Mouse (Mus musculus) intestine, postnatal 0 days (tissue): ENCODE measurements at regions not wholly inside any gene's neighbourhood (a gene's known extent, or its start where the extent isn't known, plus 50 kb on each side); places are given as distances from the start of the nearest gene placed in this dataset.

Experiments
- ATAC-seq: fragments of 200-750 bp; cut with Nextera tagmentation; 2 replicates; pipeline ENCODE4 v1.8.0; 2017; ENCODE audit warnings: mild to moderate bottlenecking, moderate TSS enrichment, moderate library complexity
- H3K27ac ChIP-seq: fragments of 300-500 bp; sonication (generic); 2 replicates; pipeline ENCODE4 v1.5.1; 2014; ENCODE audit warnings: mild to moderate bottlenecking, low read depth, low read length, moderate library complexity
- H3K27me3 ChIP-seq: fragments of 300-500 bp; sonication (generic); replicated peaks from 2 replicates; pipeline ENCODE4 v1.6.1; 2014; ENCODE audit warnings: low read length, mixed read lengths; ENCODE audit not compliant: control insufficient read depth, insufficient read depth
- H3K36me3 ChIP-seq: fragments of 300-500 bp; sonication (generic); 2 replicates; pipeline ENCODE4 v1.6.1; 2014; ENCODE audit warnings: mild to moderate bottlenecking, moderate library complexity; ENCODE audit not compliant: control insufficient read depth, insufficient read depth
- H3K4me1 ChIP-seq: fragments of 300-500 bp; sonication (generic); replicated peaks from 2 replicates; pipeline ENCODE4 v1.6.1; 2014; ENCODE audit warnings: antibody characterized with exemption, low read length, mixed read lengths; ENCODE audit not compliant: control insufficient read depth, insufficient read depth
- H3K4me2 ChIP-seq: fragments of 300-500 bp; sonication (generic); replicated peaks from 2 replicates; pipeline ENCODE4 v1.6.1; 2014; ENCODE audit warnings: low read depth, mild to moderate bottlenecking, moderate library complexity
- H3K4me3 ChIP-seq: fragments of 300-500 bp; sonication (generic); 2 replicates; pipeline ENCODE4 v1.5.1; 2014; ENCODE audit warnings: low read depth, low read length
- H3K9ac ChIP-seq: fragments of 300-500 bp; sonication (generic); 2 replicates; pipeline ENCODE4 v1.6.1; 2014; ENCODE audit warnings: mild to moderate bottlenecking, low read depth, low read length
- H3K9me3 ChIP-seq: fragments of 300-500 bp; sonication (generic); 2 replicates; pipeline ENCODE4 v1.6.1; 2016; ENCODE audit warnings: mixed run types; ENCODE audit not compliant: control insufficient read depth
- CTCF ChIP-seq: sonication (generic); IDR thresholded peaks from 2 replicates; pipeline ENCODE4 v1.5.1; 2016; ENCODE audit warnings: low read depth, mild to moderate bottlenecking, control low read depth, antibody characterized with exemption, moderate library complexity
- WGBS: fragments of 180-500 bp; shearing (Covaris S2); extraction: QIAGEN DNeasy Blood & Tissue Kit; methylation state at CpG from one replicate; pipeline ENCODE4 v1.1.7; 2014; 5-methylcytosine and 5-hydroxymethylcytosine counted together

DNA sequence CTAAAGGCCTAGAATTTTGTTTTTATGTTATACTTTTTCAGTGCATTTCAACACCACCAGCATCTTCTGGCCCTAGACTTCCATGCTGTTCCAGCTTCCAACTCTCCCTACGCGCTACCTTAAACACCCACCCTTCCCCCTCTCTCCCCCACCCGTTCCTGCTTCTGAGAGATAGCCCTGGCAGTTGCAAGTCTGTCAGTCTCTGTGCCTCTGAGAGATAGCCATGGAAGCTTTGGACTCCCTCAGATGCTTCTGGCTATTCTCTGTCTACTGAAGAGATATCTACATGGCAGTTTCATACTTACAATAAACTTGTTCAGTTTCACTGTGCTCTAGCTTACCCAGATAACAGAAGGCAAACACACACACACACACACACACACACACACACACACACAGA lies 252.3 kb upstream of the H2al1a start:
- Histone ChIP-seq H3K4me2 (no peak overlapping the region), H3K4me3 (no peak overlapping the region), H3K36me3 (no peaks in the 10 kb centered on the region), H3K9ac (no peak overlapping the region), H3K27ac (no peak overlapping the region), H3K9me3 (no peaks in the 10 kb centered on the region), H3K27me3 (no peaks in the 10 kb centered on the region), H3K4me1 (no peaks in the 10 kb centered on the region)
- no peak for TF ChIP-seq CTCF
- ATAC-seq: no peak
- 83% methylated on average over 3 of the region's 3 CpGs for WGBS

DNA sequence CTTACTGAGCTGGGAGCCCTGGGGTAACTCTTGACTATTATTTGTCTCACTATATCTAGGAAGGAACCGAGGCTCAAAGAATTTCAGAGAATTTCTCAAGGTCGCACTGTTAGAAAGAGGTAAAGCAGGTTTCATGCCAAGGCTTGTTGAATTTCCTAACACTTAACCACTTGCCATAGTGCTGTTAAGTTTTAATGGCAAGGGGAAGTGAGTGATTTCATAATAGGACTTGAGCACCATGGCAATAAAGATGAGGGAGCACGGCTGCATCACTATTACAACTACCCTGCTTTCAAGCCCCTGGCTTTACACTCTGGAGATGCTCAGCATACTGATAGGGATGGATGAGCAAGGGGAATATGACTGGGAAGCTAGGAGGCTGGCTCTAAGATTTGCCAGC lies 216.9 kb upstream of the H2al1a start:
- Histone ChIP-seq H3K27me3 (no peaks in the 10 kb centered on the region), H3K36me3 (no peaks in the 10 kb centered on the region), H3K27ac (no peak overlapping the region), H3K4me1 (0 out of 2 replicates have a peak, but pooled peaks cover 2% of the 10 kb centered on the region), H3K4me3 (no peak overlapping the region), H3K9ac (no peak overlapping the region), H3K4me2 (no peak overlapping the region), H3K9me3 (no peaks in the 10 kb centered on the region)
- TF ChIP-seq CTCF: no peak
- ATAC-seq: no peak
- WGBS: 60% methylated on average over 3 of the region's 3 CpGs

DNA sequence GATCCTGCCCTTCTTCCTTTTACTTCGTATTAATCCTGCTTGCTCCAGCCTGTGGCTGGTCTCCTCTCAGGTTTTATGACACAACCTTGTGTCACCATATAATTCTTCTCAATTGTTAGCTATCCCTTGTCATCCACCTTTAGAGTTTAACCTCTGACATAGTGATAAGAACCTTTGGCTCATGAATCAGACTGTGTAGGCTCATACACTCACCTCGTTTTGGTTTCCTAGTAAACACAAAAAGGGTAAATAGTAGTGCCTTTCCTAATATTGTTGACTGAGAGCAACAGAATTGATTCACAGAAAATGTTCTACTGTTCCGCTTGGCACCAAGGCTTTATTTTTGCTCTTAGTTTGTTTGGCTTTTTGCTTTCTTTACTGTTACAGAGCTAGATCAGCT lies 216.2 kb upstream of the H2al1a start:
- H3K27ac ChIP-seq: no peak overlapping the region
- 0 out of 2 replicates have a peak, but pooled peaks cover 2% of the 10 kb centered on the region for H3K4me1 ChIP-seq
- H3K27me3 ChIP-seq: no peaks in the 10 kb centered on the region
- TF ChIP-seq CTCF: no peak
- no peak overlapping the region for H3K4me2 ChIP-seq
- no peak for ATAC-seq
- no peaks in the 10 kb centered on the region for H3K36me3 ChIP-seq
- no peaks in the 10 kb centered on the region for H3K9me3 ChIP-seq
- no peak overlapping the region for H3K4me3 ChIP-seq
- H3K9ac ChIP-seq: no peak overlapping the region
- WGBS: 53% methylated on average over 3 of the region's 3 CpGs

DNA sequence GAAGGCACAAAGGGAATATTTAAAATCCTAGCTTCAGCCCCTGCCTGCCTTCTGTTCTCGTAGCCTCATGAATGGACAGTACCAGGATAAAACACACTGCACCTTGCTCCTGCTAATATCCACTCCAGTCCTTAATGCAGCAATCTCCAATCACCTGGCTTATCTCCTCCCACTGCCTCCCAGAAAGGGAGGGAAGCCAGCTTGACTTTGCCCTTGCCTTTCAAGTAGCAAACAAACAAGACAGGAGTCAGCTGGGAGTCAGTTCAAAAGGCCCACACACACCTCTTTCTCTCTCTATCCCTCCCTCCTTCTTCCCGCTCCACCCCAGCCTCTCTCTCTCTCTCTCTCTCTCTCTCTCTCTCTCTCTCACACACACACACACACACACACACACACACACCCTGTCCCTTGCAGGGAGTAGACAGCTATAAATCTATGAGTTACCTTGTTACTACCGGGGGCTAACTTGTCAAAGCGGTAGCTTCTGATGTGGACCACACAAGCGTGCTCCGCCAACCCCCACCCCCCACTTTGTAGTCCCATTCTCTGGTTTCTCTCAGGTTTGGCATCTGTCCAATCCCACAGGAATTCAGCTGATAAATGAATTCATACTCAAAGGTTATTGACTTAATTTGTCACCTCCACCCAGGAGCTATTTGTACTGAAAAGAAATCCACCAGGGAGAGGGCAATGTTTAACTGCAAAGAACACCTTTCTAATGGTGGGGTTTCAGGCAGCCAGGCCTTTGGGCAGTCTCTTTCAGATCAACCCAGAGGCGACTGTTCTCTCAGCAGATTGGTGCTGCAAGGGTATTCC lies 212.6 kb upstream of the H2al1a start:
- TF ChIP-seq CTCF: no peak
- Histone ChIP-seq H3K36me3 (no peaks in the 10 kb centered on the region), H3K4me2 (no peak overlapping the region), H3K4me1 (0 out of 2 replicates have a peak, but pooled peaks cover 2% of the 10 kb centered on the region), H3K27ac (no peak overlapping the region), H3K4me3 (no peak overlapping the region), H3K9me3 (no peaks in the 10 kb centered on the region), H3K27me3 (no peaks in the 10 kb centered on the region), H3K9ac (no peak overlapping the region)
- WGBS: 53% methylated on average over 7 of the region's 7 CpGs
- ATAC-seq: peak; percentile 61

DNA sequence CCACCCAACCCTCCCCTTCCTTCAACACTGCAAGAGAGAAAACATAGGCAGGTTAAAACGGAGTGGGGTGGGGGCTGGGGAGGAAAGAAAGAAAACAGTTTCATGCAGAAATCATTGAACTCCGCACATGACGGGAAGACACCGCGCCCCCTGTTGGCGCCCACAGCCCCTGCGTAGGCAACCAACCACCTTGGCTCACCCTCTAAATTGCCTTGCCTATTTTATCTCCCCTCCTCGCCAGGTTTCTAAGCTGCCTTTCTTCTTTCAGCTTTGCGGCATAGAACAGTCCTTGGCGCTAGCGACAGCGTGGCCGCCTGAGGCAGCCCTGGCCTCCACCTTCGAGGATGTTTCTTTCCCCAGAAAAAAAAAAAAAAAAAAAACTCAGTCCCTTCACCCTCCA lies 211.1 kb upstream of the H2al1a start:
- WGBS: 36% methylated on average over 14 of the region's 14 CpGs
- Histone ChIP-seq H3K9me3 (no peaks in the 10 kb centered on the region), H3K4me3 (no peak overlapping the region), H3K36me3 (no peaks in the 10 kb centered on the region), H3K27ac (no peak overlapping the region), H3K9ac (no peak overlapping the region), H3K4me2 (peak overlapping the region; percentile 30; the same call in 1 of the 2 replicates), H3K27me3 (no peaks in the 10 kb centered on the region), H3K4me1 (0 out of 2 replicates have a peak, but pooled peaks cover 2% of the 10 kb centered on the region)
- no peak for ATAC-seq
- peak; percentile 63 for TF ChIP-seq CTCF

DNA sequence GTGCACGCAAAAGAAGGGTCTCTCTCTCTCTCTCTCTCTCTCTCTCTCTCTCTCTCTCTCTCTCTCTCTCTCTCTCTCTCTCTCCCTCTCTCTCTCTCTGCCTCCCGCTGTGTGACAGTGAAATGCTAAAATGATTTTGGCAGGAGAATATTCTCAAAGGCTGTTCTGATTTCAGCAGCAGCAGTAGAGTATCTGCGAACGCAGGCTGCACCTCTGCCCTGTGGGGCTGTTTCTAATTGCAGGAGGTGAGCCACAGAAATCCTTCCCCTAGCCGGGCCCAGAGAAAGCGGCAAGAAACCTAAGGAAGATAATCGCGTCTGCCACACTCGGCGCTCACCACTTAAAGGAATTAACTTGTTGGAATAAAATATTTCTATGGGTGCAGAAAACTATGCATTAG lies 210.6 kb upstream of the H2al1a start:
- Histone ChIP-seq H3K36me3 (no peaks in the 10 kb centered on the region), H3K9me3 (no peaks in the 10 kb centered on the region), H3K4me1 (0 out of 2 replicates have a peak, but pooled peaks cover 2% of the 10 kb centered on the region), H3K9ac (no peak overlapping the region), H3K4me2 (0 out of 2 replicates have a peak overlapping the region, but pooled peaks have one; percentile 9), H3K4me3 (no peak overlapping the region), H3K27ac (no peak overlapping the region), H3K27me3 (no peaks in the 10 kb centered on the region)
- WGBS: 61% methylated on average over 10 of the region's 10 CpGs
- ATAC-seq: no peak
- TF ChIP-seq CTCF: no peak
